Mouse (Mus musculus) bone marrow macrophage, adult 2 months (primary cell): ENCODE results near the gene Nup160.

Source experiments
- CTCF ChIP-seq: IDR thresholded peaks from 2 replicates; pipeline ENCODE4 v1.5.1; 2012; ENCODE audit warnings: low read depth, mild to moderate bottlenecking, low read length, moderate library complexity
- POLR2A ChIP-seq: IDR thresholded peaks from 2 replicates; pipeline ENCODE4 v1.6.1; 2012; ENCODE audit warnings: mild to moderate bottlenecking, low read depth, low read length, borderline replicate concordance

DNA sequence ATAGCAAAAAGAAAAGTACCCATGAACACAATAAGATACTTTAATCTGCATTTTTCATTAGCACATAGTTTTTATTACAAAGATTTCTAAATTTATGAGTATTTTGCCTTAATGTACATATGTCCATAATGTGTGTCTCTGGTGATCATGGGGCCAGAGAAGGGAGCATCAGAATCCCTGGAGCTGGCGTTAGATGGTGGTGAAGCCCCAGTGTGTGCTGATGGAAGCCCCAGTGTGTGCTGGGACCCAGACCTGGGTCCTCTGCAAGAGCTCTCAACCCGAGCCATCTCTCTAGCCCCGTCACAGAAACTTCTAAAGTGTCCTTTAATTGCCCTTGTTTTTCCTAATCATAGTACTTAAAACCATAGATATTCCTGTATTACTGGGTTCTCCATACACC lies 62.3 kb downstream of the Nup160 start:
- TF ChIP-seq CTCF, result no peak
- no peak for TF ChIP-seq POLR2A
